Mouse (Mus musculus) CD8-positive naive resting alpha-beta T cell, adult 2 months (primary cell): ENCODE data around the gene Zfp706.

Source experiments
- DNase-seq, 2 experiments: peaks; one replicate each; pipeline ENCODE4 v3.0.0; 2022; ENCODE audit warnings: low read depth in 2 of 2, low spot score in 2 of 2

Gene Zfp706

GRCm38 (mm10) chr15:37007233-37007958 lies at the start of gene Zfp706:
Gene Zfp706, minus strand, starts transcription at chr15:37007773.
- peak; percentile 98 for DNase-seq

GRCm38 (mm10) chr15:37054582-37054981 lies 47.0 kb upstream of the Zfp706 start:
- no peak for DNase-seq

DNA sequence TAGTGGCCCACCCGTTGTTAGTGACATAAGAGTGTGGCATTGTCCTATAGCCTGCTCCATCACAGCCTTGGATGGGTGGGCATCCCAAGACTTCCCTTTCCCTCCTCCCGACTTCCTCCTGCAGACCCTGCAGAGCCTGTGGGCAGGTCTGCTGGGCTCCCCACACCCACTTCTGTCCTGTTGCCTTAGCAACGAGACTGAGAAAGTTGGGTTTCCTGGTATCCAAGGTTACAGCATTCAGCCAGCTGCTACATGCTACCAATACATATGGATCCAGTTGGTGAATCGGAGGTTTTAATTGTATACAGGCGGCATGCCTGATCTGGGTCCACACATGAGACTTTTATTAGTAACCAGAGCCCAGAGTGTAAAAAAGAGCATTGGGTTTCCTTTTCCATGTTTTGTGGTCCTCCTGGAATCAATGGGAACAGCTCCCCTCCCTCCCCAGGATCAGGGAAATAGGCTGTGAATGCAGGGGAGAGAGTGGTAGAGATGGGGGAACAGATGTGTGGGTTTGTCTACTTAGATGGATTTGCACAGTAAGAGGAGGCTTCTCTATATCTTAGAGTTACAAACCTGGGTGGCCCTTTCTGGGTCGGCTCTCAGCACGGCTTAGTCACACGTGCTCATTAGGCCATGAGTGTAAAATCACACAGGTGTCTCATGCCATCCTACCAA lies 45.7 kb upstream of the Zfp706 start:
- DNase-seq, result no peak

DNA sequence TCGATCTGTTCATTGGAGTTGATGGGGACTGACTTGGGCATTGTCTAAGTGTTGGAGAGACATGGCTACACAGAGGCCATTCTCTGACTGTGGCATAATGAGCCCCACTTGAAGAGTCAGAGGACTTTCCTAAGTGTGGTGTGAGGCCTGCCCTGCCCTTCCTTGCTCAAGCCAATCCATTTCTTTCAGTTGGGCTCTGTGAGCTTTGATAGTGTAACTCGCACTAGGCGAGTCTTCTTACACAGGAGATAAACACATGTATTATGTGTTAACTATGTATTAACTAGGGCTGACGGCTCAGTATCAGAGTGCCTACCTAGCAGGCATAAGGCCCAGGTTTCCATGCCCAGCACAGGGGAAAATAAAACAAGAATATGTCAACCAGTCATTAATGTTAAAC lies 39.8 kb upstream of the Zfp706 start:
- DNase-seq, result no peak

GRCm38 (mm10) chr15:37046586-37046985 lies 39.0 kb upstream of the Zfp706 start:
- DNase-seq, result no peak

DNA sequence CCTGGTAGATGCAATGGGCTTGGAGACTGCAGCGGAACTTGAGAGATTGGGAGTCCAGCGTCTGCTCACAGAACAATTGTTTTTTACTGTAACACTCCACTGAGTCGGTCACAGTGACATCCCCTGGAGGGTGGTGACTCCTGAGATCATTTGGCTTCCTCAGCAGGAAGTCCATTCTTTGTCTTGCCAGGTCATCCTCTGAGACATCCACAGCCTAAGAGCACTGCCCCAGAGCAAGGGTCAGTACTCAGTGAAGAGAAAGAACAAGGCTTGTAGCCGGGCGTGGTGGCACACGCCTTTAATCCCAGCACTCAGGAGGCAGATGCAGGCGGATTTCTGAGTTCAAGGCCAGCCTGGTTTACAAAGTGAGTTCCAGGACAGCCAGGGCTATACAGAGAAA lies 38.6 kb upstream of the Zfp706 start:
- DNase-seq, result no peak

- peak in 1 of 2 experiments; percentile 16 for DNase-seq
Measured at GRCm38 (mm10) chr15:37045456-37045855, 37.9 kb upstream of the Zfp706 start.

- no peak for DNase-seq
Measured at GRCm38 (mm10) chr15:37042559-37042958, 35.0 kb upstream of the Zfp706 start.

- DNase-seq, result no peak
Measured at GRCm38 (mm10) chr15:37041214-37041613, 33.6 kb upstream of the Zfp706 start.

- no peak for DNase-seq
Measured at GRCm38 (mm10) chr15:37038666-37039065, 31.1 kb upstream of the Zfp706 start.

- peak in 1 of 2 experiments; percentile 31 for DNase-seq
Measured at GRCm38 (mm10) chr15:37037704-37038103, 30.1 kb upstream of the Zfp706 start.

DNA sequence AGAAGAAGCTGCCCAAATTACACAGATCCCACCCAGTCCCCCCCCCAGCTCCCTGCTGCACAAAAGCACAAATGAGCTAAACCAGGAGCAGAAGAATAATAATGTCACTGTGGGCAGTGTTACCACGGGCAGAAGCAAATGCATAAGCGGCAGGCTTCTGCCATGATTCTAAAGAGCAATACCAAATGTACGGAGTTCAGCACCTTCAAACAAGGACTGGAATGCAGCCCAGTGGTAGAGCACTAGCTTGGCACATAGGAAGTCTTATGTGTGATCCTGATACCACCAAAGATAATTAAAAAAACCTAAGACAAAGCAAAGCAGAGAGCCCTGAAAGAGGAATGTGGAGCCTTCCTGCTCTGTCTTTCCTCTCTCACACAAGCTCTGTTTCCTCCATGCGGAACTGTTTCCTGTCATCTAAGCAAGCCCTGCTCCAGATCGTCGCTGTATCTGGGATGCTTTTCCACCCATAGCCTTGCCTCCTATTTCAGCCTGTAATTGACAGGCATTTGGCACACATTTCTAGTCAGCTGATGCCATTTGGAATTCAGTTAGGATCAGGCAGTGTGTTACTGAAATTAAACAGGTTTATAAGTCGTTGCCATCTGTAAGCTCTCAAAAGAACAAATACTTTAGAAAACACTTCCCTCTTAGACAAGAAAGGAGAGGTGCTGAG lies 29.0 kb upstream of the Zfp706 start:
- no peak for DNase-seq

- no peak for DNase-seq
Measured at GRCm38 (mm10) chr15:37034155-37034554, 26.6 kb upstream of the Zfp706 start.

- no peak for DNase-seq
Measured at GRCm38 (mm10) chr15:37033431-37033830, 25.9 kb upstream of the Zfp706 start.

DNA sequence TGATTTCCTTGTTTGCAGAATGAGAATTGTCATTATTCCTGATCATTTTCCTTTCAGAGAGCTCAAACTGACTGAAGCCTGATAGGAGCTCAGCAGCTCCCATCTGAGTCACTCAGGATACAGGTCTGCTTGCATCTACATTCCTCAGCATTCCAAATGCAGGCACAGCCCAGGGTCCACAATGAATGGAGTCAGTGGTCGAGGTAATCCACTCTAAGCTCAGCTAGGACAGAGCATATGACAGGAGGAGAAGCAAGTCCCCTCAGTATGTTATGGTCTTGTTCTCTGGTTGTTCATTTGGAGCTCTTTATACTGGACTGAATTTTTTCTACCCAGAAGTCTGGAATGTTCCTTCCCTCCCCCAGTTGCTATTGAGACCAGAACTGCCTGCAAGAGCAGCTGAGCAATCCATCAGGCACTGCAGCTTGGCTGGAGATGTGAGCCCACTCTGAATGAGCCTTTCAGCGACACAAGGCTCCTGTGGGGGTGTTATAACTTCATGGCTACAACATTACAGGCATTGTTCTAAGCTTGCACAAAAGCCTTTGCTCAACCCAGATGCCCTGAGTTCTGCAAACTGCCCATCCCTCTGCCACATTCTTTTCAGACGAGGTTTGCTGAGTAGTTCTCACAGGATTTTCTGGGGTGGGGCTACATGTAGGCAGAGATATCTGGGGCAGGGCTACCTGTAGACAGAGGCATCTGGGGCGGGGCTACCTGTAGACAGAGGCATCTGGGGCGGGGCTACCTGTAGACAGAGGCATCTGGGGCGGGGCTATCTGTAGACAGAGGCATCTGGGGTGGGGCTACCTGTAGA lies 24.0 kb upstream of the Zfp706 start:
- no peak for DNase-seq

DNA sequence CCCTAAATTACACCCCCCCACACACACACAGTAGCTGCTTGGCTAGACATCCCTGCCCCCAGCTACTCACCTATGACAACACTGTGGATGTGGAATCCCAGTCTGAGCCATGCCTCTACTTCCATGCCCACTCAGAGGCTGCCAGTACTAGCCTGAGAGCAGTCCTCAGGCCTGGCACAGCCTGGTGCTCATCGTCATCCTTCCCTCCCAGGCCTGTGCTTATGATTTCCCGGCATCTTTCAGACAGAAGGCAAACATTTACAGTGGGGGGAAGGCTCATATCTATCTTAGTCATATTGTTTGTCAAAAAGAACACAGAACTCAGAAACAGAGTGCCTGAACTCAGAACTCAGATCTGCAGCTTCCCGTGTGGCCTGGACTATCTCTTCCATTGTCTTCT lies 23.4 kb upstream of the Zfp706 start:
- no peak for DNase-seq

- DNase-seq, result no peak
Measured at GRCm38 (mm10) chr15:37027956-37028355, 20.4 kb upstream of the Zfp706 start.

GRCm38 (mm10) chr15:37026458-37026857 lies 18.9 kb upstream of the Zfp706 start:
- DNase-seq, result no peak

DNA sequence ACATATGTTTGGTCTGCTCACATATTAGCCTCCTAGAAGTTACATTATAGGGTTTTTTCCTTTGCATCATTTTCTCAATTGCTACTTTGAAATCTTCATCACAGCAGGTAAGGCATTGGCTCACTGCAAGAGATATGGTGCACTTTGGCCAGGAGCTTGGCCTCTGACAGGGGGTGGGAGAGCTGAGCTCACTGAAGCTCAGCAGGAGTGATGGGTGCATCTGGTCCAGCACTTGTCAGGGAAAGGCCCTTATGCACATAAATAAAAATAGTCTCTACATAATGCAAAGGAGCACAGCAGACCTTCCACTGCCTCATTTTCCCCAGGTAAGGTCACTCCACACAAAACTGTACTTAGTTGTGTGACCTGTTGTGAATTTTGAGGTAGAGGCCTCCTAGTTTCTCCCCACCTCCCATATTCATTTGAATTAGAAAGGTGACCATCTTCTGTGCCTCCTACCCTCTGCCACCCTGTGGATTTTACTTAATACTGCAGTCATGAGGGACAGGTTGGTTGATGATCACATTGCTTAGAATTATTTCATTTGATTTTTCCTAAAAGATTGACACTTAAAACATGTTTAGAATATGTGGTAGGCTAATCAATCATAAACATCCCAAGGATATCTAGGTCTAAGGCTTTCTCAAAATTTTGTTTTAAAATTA lies 13.1 kb upstream of the Zfp706 start:
- DNase-seq, result no peak

GRCm38 (mm10) chr15:37019434-37019833 lies 11.9 kb upstream of the Zfp706 start:
- DNase-seq, result no peak

- no peak for DNase-seq
Measured at GRCm38 (mm10) chr15:37011897-37012296, 4.3 kb upstream of the Zfp706 start.
